Mouse (Mus musculus): Measurements from ENCODE around the gene Nrip1.

DNA sequence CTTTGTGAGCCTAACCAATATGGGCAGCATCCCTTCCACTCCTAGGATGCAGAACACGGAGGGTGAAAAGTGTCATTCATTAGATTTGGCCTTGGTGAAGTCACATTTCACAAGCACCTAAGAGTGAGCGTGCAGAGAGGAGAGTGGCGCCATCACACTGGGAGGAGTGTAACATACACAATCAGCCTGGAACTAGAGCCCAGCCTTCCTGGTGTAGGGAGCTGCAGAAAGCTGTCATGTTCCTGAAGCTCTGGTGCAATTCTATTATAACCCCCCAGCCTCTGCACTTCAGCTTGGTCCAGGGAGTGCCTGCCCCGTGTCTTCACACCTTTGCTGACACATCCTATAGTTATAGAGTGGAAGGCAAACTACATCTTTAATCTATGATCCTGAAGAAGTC is 67.2 kb downstream of the Nrip1 start:
- no peak for TF ChIP-seq CTCF (IDR thresholded peaks at IDR 0.05; ENCODE audit: borderline replicate concordance, insufficient read depth, low read depth, low read length)
- TF ChIP-seq POLR2A (IDR thresholded peaks at IDR 0.05; ENCODE audit: borderline replicate concordance, insufficient read depth, low read length) = no peak
